Mouse (Mus musculus) cortical plate, adult 2 months (tissue): ENCODE results near the gene Mcu.

Experiments used
- CTCF ChIP-seq: fragments of 200-500 bp; IDR thresholded peaks from 2 replicates; pipeline ENCODE4 v1.5.1; 2011; ENCODE audit warnings: mild to moderate bottlenecking, control low read depth, low read length; ENCODE audit not compliant: insufficient read depth; ENCODE audit errors: extremely low read depth
- POLR2A ChIP-seq: fragments of 200-500 bp; IDR thresholded peaks from 2 replicates; pipeline ENCODE4 v1.6.1; 2011; ENCODE audit warnings: mild to moderate bottlenecking, low read length, control low read depth; ENCODE audit not compliant: insufficient read depth; ENCODE audit errors: extremely low read depth

- no peak for TF ChIP-seq POLR2A
- no peak for TF ChIP-seq CTCF
Observed at GRCm38 (mm10) chr10:59446911-59447437, 169.5 kb downstream of the Mcu start.
